Mouse (Mus musculus): ENCODE results near the gene Reg3g. TPM values are rescaled to one million over a fixed set of nuclear protein-coding genes. Genes with fewer than 3 reads are reported as not detected.
"Not testable (repeated sequence)": the region's sequence is repeated elsewhere in the genome, so short reads cannot be mapped to it uniquely, and the experiment has no call there.

Gene Reg3g
- polyA plus RNA-seq, 1 experiment from 2014 or later = not detected

DNA sequence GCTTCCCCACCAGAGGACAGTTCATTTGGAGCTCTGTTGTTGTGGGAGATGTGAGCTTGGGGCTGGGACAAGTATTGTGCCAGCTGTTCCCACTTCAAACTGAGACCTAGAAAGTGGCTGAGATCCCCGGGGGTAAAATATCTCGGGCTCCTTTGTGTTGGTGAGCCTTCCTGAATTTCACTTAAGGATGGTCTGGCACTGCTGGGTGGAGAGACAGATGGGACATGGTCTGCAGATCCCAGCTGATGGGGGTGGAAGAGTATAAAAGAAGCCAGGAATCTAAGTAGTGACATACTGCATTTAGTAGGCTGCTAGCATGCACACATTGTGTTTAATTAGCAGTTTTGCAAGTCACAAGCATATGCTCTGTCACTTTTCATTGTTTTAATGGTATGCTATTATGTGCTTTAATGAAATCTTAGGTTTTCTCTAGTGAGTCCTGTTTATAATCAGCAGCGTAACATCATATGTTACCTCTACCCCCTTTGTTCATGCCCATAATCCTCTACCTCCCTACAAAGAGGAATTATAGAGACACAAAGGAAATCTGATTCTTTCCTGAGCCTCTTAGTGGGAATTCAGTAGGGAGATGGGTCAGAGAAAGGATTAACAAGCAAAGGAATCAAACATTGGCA, 8.4 kb downstream of the Reg3g start:
- WGBS = 34% methylated on average over 3 of the region's 3 CpGs
- Histone ChIP-seq H3K9ac (ENCODE audit: low read length) (no peak overlapping the region), H3K4me2 (no peak overlapping the region), H3K4me1 (ENCODE audit: control insufficient read depth, insufficient read depth, low read length) (no peaks in the 10 kb centered on the region), H3K36me3 (ENCODE audit: control insufficient read depth, insufficient read depth, low read length) (no peaks in the 10 kb centered on the region), H3K4me3 (ENCODE audit: low read depth, low read length) (no peak overlapping the region), H3K27me3 (ENCODE audit: control insufficient read depth, insufficient read depth, low read length) (no peaks in the 10 kb centered on the region), H3K27ac (ENCODE audit: low read depth, low read length) (no peak overlapping the region), H3K9me3 (ENCODE audit: control insufficient read depth, low read length) (no peaks in the 10 kb centered on the region)
- DNase-seq (ENCODE audit: low spot score, missing footprints) (no peak), ATAC-seq (ENCODE audit: low FRiP score) (peak; percentile 58)

DNA sequence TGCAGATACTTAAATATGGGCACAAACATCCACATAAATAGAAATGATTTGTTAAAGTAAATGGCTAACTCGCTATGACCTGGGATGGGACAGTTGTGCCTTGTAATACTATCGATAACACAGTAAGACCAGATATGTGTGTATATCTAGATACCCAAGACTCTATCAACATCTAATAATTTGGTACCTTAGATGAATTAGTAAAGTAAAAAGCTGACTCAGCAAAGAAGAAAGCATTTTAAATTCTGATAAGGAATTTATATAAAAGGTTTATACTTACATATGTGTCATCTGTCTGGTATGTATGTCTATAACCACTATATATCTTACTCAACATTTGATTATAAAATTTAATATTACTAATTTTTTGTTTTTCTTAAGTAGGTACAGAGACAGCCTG, 15.9 kb downstream of the Reg3g start:
- no peak overlapping the region for H3K4me3 ChIP-seq (ENCODE audit: low read depth, low read length)
- H3K4me2 ChIP-seq = no peak overlapping the region
- no peaks in the 10 kb centered on the region for H3K9me3 ChIP-seq (ENCODE audit: control insufficient read depth, low read length)
- H3K27ac ChIP-seq (ENCODE audit: low read depth, low read length) = no peak overlapping the region
- H3K4me1 ChIP-seq (ENCODE audit: control insufficient read depth, insufficient read depth, low read length) = no peaks in the 10 kb centered on the region
- DNase-seq (ENCODE audit: low spot score, missing footprints) (no peak), ATAC-seq (ENCODE audit: low FRiP score) (no peak)
- 94% methylated on average over 2 of the region's 2 CpGs for WGBS
- no peak overlapping the region for H3K9ac ChIP-seq (ENCODE audit: low read length)
- H3K27me3 ChIP-seq (ENCODE audit: control insufficient read depth, insufficient read depth, low read length) = no peaks in the 10 kb centered on the region
- no peaks in the 10 kb centered on the region for H3K36me3 ChIP-seq (ENCODE audit: control insufficient read depth, insufficient read depth, low read length)

DNA sequence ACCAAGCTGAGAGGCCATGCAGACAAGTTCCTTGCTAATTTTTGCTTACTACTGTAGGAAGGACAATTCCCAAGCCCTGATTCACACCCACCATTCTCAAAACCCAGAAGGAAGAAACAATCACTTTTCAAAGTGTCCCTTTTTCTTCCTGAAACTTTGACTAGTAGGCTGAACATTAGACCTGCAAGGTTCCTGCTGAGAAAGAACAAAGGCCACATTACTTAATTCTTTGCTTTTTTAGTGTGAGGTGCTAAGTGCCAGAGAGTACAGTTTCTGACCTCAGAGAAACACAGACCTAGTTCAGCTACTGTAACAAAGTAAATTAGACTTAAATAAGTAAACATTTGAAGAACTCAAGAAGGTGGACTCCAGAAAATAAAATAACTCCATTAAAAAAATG, 20.3 kb downstream of the Reg3g start:
- H3K36me3 ChIP-seq (ENCODE audit: control insufficient read depth, insufficient read depth, low read length) = no peaks in the 10 kb centered on the region
- no peak overlapping the region for H3K9ac ChIP-seq (ENCODE audit: low read length)
- H3K9me3 ChIP-seq (ENCODE audit: control insufficient read depth, low read length) = no peaks in the 10 kb centered on the region
- ATAC-seq (ENCODE audit: low FRiP score) (no peak), DNase-seq (ENCODE audit: low spot score, missing footprints) (no peak)
- no peaks in the 10 kb centered on the region for H3K27me3 ChIP-seq (ENCODE audit: control insufficient read depth, insufficient read depth, low read length)
- H3K4me3 ChIP-seq (ENCODE audit: low read depth, low read length) = no peak overlapping the region
- no peak overlapping the region for H3K4me2 ChIP-seq
- H3K27ac ChIP-seq (ENCODE audit: low read depth, low read length) = no peak overlapping the region
- H3K4me1 ChIP-seq (ENCODE audit: control insufficient read depth, insufficient read depth, low read length) = no peaks in the 10 kb centered on the region

DNA sequence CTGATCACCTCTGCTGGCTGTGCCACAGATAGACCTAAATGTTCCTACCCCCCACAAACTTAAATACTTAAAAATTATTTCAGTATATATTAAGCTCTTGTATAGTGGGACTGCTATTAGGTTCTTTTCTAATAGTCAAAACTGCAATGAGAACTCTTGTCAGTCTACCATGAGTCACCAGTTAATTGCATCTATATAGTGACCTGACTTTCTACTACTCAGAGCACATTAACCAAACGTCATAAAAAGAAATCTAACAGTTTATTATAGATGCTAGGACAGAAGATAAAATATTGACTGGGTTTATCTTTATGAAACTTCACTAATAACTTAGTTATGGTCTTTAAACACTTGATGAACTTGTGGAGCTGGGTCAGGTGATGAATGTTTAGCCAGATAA, 21.5 kb downstream of the Reg3g start:
- H3K9me3 ChIP-seq (ENCODE audit: control insufficient read depth, low read length) = no peaks in the 10 kb centered on the region
- no peaks in the 10 kb centered on the region for H3K27me3 ChIP-seq (ENCODE audit: control insufficient read depth, insufficient read depth, low read length)
- WGBS = 76% methylated on average over 1 of the region's 1 CpGs
- no peak overlapping the region for H3K9ac ChIP-seq (ENCODE audit: low read length)
- H3K36me3 ChIP-seq (ENCODE audit: control insufficient read depth, insufficient read depth, low read length) = no peaks in the 10 kb centered on the region
- DNase-seq (ENCODE audit: low spot score, missing footprints) (no peak), ATAC-seq (ENCODE audit: low FRiP score) (no peak)
- no peaks in the 10 kb centered on the region for H3K4me1 ChIP-seq (ENCODE audit: control insufficient read depth, insufficient read depth, low read length)
- no peak overlapping the region for H3K4me2 ChIP-seq
- H3K4me3 ChIP-seq (ENCODE audit: low read depth, low read length) = no peak overlapping the region
- H3K27ac ChIP-seq (ENCODE audit: low read depth, low read length) = no peak overlapping the region

DNA sequence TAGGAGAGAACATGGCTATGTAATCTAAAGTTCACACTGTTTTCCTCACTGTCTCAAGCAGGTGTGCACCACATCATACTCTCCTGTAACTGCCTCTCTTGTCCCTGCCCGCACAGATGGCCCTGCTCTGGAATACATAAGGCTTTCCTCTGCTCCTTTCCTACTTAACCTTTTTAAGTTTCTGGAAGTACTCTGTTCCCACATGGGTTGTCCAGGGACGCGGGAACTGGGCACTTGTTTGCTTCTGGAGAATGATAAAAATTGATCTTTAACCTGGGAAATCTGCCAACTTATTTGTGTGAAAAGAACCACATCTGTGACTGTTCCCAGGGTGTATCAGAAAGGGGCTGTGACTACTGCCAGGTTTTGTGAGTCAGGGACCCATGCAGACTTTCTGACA, 43.2 kb downstream of the Reg3g start:
- Histone ChIP-seq H3K4me2 (no peak overlapping the region), H3K9ac (ENCODE audit: low read length) (no peak overlapping the region), H3K4me1 (ENCODE audit: control insufficient read depth, insufficient read depth, low read length) (no peaks in the 10 kb centered on the region), H3K27me3 (ENCODE audit: control insufficient read depth, insufficient read depth, low read length) (no peaks in the 10 kb centered on the region), H3K4me3 (ENCODE audit: low read depth, low read length) (no peak overlapping the region), H3K9me3 (ENCODE audit: control insufficient read depth, low read length) (no peaks in the 10 kb centered on the region), H3K27ac (ENCODE audit: low read depth, low read length) (no peak overlapping the region), H3K36me3 (ENCODE audit: control insufficient read depth, insufficient read depth, low read length) (no peaks in the 10 kb centered on the region)
- WGBS = 89% methylated on average over 3 of the region's 3 CpGs
- DNase-seq (ENCODE audit: low spot score, missing footprints) (no peak), ATAC-seq (ENCODE audit: low FRiP score) (no peak)

DNA sequence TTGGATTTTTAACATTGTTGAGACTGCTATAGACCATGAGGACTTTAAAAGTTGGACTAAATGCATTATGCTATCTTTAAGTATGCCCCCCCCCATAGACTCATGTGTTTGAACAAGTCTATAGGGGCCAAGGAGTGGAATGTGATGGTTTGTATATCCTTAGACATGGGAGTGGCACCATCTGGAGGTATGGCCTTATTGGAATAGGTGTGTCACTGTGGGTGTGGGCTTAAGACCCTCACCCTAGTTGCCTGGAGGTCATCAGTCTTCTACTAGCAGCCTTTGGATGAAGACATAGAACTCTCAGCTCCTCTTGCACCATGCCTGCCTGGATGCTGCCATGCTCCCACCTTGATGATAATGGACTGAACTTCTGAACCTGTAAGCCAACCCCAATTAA, 46.3 kb downstream of the Reg3g start, which contains the start of gene Reg1:
Gene Reg1 (plus strand): TSS at position 301 of the 400 bp plus-strand sequence.
- H3K27me3 ChIP-seq (ENCODE audit: control insufficient read depth, insufficient read depth, low read length); H3K4me1 ChIP-seq (ENCODE audit: control insufficient read depth, insufficient read depth, low read length); H3K4me3 ChIP-seq (ENCODE audit: low read depth, low read length); H3K9ac ChIP-seq (ENCODE audit: low read length); H3K9me3 ChIP-seq (ENCODE audit: control insufficient read depth, low read length); H3K36me3 ChIP-seq (ENCODE audit: control insufficient read depth, insufficient read depth, low read length); H3K4me2 ChIP-seq; ATAC-seq (ENCODE audit: low FRiP score); DNase-seq (ENCODE audit: low spot score, missing footprints); H3K27ac ChIP-seq (ENCODE audit: low read depth, low read length): not testable (repeated sequence)

Other genes starting within 250 kb of the Reg3g start
- gene Reg3b, start 98.2 kb downstream of the Reg3g start, polyA plus RNA-seq (2014; fragmentation: Nextera tagmentation; extraction: Ambion mirVana) = not detected in 2 replicates
- not detected in 2 replicates for gene Reg3d, start 90.0 kb downstream of the Reg3g start, polyA plus RNA-seq (2014; fragmentation: Nextera tagmentation; extraction: Ambion mirVana)
- not detected in 2 replicates for gene Reg3a, start 88.2 kb downstream of the Reg3g start, polyA plus RNA-seq (2014; fragmentation: Nextera tagmentation; extraction: Ambion mirVana)
- not detected in 2 replicates for gene Reg2, start 73.2 kb downstream of the Reg3g start, polyA plus RNA-seq (2014; fragmentation: Nextera tagmentation; extraction: Ambion mirVana)
- gene Reg1, start 46.2 kb downstream of the Reg3g start, polyA plus RNA-seq (2014; fragmentation: Nextera tagmentation; extraction: Ambion mirVana) = not detected in 2 replicates

Measured in midbrain, embryonic 11.5 days (tissue).